Mouse (Mus musculus) heart, postnatal 0 days (tissue): ENCODE measurements at regions not wholly inside any gene's neighbourhood (a gene's known extent, or its start where the extent isn't known, plus 50 kb on each side); places are given as distances from the start of the nearest gene placed in this dataset.

Experiments
- CTCF ChIP-seq: IDR thresholded peaks from 2 replicates; pipeline ENCODE4 v1.5.1; 2016; ENCODE audit warnings: antibody characterized with exemption, control low read depth, low read depth
- EP300 ChIP-seq: IDR thresholded peaks from 2 replicates; pipeline ENCODE4 v1.6.1; 2016; ENCODE audit warnings: antibody characterized with exemption, low read depth

- TF ChIP-seq EP300 (no peak), CTCF (peak; percentile 31; the same call in 1 of the 2 replicates)
Measured at GRCm38 (mm10) chr5:51386409-51386808, 181.1 kb downstream of the Ppargc1a start.
